Mouse (Mus musculus): Measurements from ENCODE around the gene Vasp. TPM values are rescaled to one million over a fixed set of nuclear protein-coding genes. Genes with fewer than 3 reads are reported as not detected.
A peak's percentile ranks its signal among the peaks of the same experiment; 100 is the strongest.

Gene Vasp
- total and polyA plus RNA-seq, 3 experiments, result 130 to 185 TPM; not detected in 1

DNA sequence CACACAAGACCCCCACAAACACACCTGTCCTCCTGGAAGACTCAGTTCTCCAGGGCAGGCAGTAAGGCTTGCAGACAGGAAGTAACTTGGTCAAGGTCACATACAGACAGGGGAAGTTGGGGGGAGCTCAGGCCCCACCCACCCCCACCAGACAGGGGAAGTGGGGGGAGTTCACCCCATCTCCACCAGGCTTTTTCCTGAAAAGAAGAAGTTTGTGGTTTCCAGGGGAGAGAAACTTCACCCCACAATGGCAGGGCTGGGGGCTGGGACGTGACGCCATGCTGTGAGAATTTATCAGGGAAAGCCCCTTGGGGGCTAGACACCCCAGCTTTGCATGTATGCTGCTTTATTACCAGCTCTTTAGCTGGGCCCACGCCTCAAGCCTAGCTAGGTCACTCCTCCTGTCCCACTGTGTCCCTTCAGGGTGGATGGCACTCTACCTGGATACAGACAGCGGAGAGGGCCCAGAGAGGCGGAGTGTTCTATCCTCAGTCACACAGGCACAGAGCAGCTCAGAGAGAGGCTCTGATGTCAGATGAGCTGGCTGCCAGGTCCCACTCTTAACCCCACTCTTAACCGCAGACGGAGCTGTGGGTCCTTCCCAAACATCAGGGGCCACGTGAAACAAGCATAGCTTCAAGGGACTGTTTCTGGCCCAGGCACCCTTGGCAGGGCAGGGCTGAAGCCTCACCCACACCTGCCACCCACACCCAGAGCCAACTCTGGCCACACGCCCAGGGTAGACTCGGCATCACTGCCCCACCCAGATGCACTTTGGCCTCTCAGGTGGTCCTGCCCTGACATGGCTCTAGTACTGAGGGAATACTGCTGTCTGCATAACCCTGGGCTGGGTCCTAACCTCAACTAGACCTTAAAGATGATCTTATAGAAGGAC is 5.4 kb downstream of the Vasp start:
- Histone ChIP-seq H3K9ac (ENCODE audit: control insufficient read depth, low read depth, low read length, poor library complexity, severe bottlenecking) (peak overlapping the region; percentile 66), H3K9me3 (replicated peaks; ENCODE audit: insufficient read depth, low read length) (no peaks in the 10 kb centered on the region), H3K27ac (ENCODE audit: control insufficient read depth, low read depth, low read length) (peak overlapping the region; percentile 95), H3K4me1 (ENCODE audit: control insufficient read depth in 1 of 2, insufficient read depth in 2 of 2, low read length in 2 of 2) (peaks cover 9 to 40% of the 10 kb centered on the region in 2 experiments), H3K4me3 (ENCODE audit: control insufficient read depth in 1 of 2, insufficient read depth in 1 of 2, low read depth in 2 of 2, low read length in 2 of 2) (peak overlapping the region; percentile 27 to 37), H3K79me2 (ENCODE audit: control insufficient read depth, insufficient read depth, low read length, poor library complexity) (peaks cover 46% of the 10 kb centered on the region), H3K36me3 (ENCODE audit: control insufficient read depth in 1 of 2, insufficient read depth in 2 of 2, low read length in 2 of 2) (peaks cover 0 to 29% of the 10 kb centered on the region in 2 experiments; a peak in 3 of 4 replicates), H3K27me3 (ENCODE audit: control insufficient read depth in 1 of 2, insufficient read depth in 2 of 2, low read length in 2 of 2) (no peaks in the 10 kb centered on the region)
- peak; percentile 94 for DNase-seq (ENCODE audit: low read depth, low spot score)
- TF ChIP-seq CHD1 (IDR thresholded peaks at IDR 0.05; ENCODE audit: low read depth, low read length), result no peak
- TF ChIP-seq POLR2AphosphoS2 (IDR thresholded peaks at IDR 0.05; ENCODE audit: low read length), result no peak
- peak; percentile 66 for TF ChIP-seq MXI1 (IDR thresholded peaks at IDR 0.05; ENCODE audit: low read depth, low read length)
- TF ChIP-seq CHD2 (IDR thresholded peaks at IDR 0.05; ENCODE audit: low read length), result peak; percentile 68
- no peak; the same call in 1 of the 2 replicates for TF ChIP-seq TAL1 (IDR thresholded peaks at IDR 0.05; ENCODE audit: low read length)
- TF ChIP-seq GABPA (IDR thresholded peaks at IDR 0.05; ENCODE audit: low read depth, low read length), result no peak
- peak; percentile 78 for TF ChIP-seq HCFC1 (IDR thresholded peaks at IDR 0.05; ENCODE audit: low read depth, low read length)
- no peak for TF ChIP-seq NRF1 (IDR thresholded peaks at IDR 0.05; ENCODE audit: insufficient read depth, low read depth, low read length, poor library complexity, severe bottlenecking)
- TF ChIP-seq E2F4 (IDR thresholded peaks at IDR 0.05; ENCODE audit: borderline replicate concordance, low read depth, low read length), result no peak
- TF ChIP-seq ZKSCAN1 (IDR thresholded peaks at IDR 0.05; ENCODE audit: low read depth, low read length), result no peak
- TF ChIP-seq MEF2A (IDR thresholded peaks at IDR 0.05; ENCODE audit: extremely low read depth, insufficient replicate concordance, low read depth, low read length, poor library complexity, severe bottlenecking), result 0 out of 2 replicates have a peak, but pooled peaks have one; percentile 14
- TF ChIP-seq JUND (IDR thresholded peaks at IDR 0.05; ENCODE audit: low read depth, low read length), result no peak
- no peak for TF ChIP-seq MAFK (IDR thresholded peaks at IDR 0.05; ENCODE audit: borderline replicate concordance, low read depth, low read length)
- no peak; the same call in none of the 2 replicates for TF ChIP-seq MAX (IDR thresholded peaks at IDR 0.05; ENCODE audit: low read length)
- TF ChIP-seq TCF12 (IDR thresholded peaks at IDR 0.05; ENCODE audit: low read depth, low read length), result peak; percentile 62
- peak; percentile 72 for TF ChIP-seq RCOR1 (IDR thresholded peaks at IDR 0.05; ENCODE audit: low read depth, low read length)
- TF ChIP-seq UBTF (IDR thresholded peaks at IDR 0.05; ENCODE audit: borderline replicate concordance, insufficient read depth, low read depth, low read length), result no peak
- peak; percentile 73 to 86 for TF ChIP-seq EP300 (IDR thresholded peaks at IDR 0.05; ENCODE audit: low read depth in 1 of 2, low read length in 2 of 2)
- no peak for TF ChIP-seq USF2 (IDR thresholded peaks at IDR 0.05; ENCODE audit: borderline replicate concordance in 1 of 2, insufficient read depth in 1 of 2, low read depth in 1 of 2, low read length in 2 of 2)
- peak in 1 of 2 experiments; percentile 57; a peak in 2 of 4 replicates for TF ChIP-seq POLR2A (IDR thresholded peaks at IDR 0.05; ENCODE audit: control insufficient read depth in 1 of 2, insufficient read depth in 1 of 2, low read depth in 1 of 2, low read length in 2 of 2, poor library complexity in 1 of 2)
- peak; percentile 79 for TF ChIP-seq ELF1 (IDR thresholded peaks at IDR 0.05; ENCODE audit: low read depth, low read length)
- no peak for TF ChIP-seq ZMIZ1 (IDR thresholded peaks at IDR 0.05; ENCODE audit: low read depth, low read length)
- 0 out of 2 replicates have a peak, but pooled peaks have one; percentile 23 for TF ChIP-seq USF1 (IDR thresholded peaks at IDR 0.05; ENCODE audit: low read depth, low read length)
- TF ChIP-seq MYB (IDR thresholded peaks at IDR 0.05; ENCODE audit: low read depth, low read length), result no peak
- TF ChIP-seq TBP (IDR thresholded peaks at IDR 0.05; ENCODE audit: low read depth, low read length), result 0 out of 2 replicates have a peak, but pooled peaks have one; percentile 49
- peak; percentile 98 for TF ChIP-seq MAZ (IDR thresholded peaks at IDR 0.05; ENCODE audit: low read depth, low read length)
- no peak for TF ChIP-seq KAT2A (conservative IDR thresholded peaks at IDR 0.05; ENCODE audit: low read depth, low read length)
- peak; percentile 56 for TF ChIP-seq NELFE (IDR thresholded peaks at IDR 0.05; ENCODE audit: low read depth, low read length)
- no peak for TF ChIP-seq ZNF384 (IDR thresholded peaks at IDR 0.05; ENCODE audit: low read depth, low read length)
- peak; percentile 46; the same call in 1 of the 2 replicates for TF ChIP-seq BHLHE40 (IDR thresholded peaks at IDR 0.05; ENCODE audit: borderline replicate concordance, low read depth, low read length)
- TF ChIP-seq GATA1 (IDR thresholded peaks at IDR 0.05; ENCODE audit: low read depth, low read length), result no peak
- no peak for TF ChIP-seq CTCF (IDR thresholded peaks at IDR 0.05 in 2 of 3, conservative IDR thresholded peaks at IDR 0.05 in 1 of 3; ENCODE audit: control insufficient read depth in 1 of 3, insufficient read depth in 1 of 3, low read depth in 2 of 3, low read length in 3 of 3, poor library complexity in 1 of 3, severe bottlenecking in 1 of 3)
- no peak for TF ChIP-seq SMC3 (IDR thresholded peaks at IDR 0.05; ENCODE audit: low read depth, low read length)
- no peak for TF ChIP-seq POLR2AphosphoS5 (IDR thresholded peaks at IDR 0.05; ENCODE audit: borderline replicate concordance, low read depth, low read length)
